Mouse (Mus musculus) ovary, postnatal 36 days (tissue): ENCODE measurements around the gene Mcee.

Experiments used
- DNase-seq: peaks from one replicate; pipeline ENCODE4 v3.0.0; 2022; ENCODE audit warnings: low spot score, mixed read lengths

Gene Mcee

DNA sequence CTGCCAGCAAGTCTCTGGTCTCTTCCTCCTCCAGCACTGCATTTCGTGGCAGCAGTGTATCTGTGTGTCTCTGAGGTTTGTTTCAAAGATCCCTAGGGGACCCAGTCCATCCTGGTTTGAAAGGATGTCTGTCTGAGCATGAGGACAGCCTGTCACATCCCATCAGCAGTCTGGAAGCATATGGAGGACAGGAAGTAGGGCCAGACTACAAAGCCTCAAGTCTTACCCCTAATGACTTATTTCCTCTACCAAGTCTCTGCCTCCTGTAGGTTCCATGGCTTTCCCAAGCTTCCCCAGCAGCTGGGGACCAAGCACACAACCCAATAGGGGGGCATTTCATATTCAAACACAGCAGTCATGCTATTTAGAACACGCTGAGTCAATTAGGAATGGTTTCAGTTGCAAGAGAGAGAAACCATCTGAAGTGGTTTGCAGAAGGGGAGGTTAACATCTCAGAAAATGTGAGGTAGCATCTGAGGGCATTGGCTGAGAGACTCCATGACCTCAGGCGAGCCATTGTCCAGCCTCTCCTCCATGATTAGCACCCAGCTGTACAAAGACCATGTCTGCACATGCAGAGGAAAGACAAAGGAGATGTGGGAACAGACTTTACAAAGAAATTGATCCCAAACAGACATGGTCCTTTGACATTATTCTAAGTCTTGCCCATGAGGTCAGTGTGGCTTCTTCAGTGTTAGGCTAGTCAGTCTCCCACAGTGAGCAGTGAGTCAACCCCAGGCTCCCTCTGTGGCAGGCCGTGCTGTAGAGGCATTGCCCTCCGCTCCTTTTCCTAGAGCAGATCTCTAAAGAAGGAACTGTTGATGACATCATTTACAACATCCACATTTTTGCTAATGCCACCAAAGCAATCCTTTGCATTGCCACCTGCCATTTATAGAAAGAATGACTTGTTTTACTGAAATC lies 47.5 kb downstream of the Mcee start:
- no peak for DNase-seq

DNA sequence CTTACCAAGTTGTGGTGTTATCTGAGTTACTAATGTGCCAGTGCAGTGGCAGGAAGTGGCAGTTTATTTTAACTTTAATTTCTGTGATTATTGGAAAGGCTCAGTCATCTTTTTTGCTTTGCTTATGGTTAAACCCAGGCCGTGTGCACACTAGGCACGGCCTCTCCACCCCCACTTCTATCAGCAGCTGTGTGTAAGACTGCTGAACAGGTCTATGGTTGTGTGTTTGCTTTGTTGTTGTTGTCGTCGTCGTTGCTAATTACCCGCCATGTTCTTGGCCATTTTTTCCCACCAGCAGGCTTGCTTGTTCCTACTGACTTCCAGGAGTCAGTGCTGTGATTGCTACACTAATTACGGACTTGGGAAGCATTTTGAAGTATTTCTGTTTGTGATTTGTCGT lies 48.1 kb downstream of the Mcee start:
- DNase-seq: no peak

DNA sequence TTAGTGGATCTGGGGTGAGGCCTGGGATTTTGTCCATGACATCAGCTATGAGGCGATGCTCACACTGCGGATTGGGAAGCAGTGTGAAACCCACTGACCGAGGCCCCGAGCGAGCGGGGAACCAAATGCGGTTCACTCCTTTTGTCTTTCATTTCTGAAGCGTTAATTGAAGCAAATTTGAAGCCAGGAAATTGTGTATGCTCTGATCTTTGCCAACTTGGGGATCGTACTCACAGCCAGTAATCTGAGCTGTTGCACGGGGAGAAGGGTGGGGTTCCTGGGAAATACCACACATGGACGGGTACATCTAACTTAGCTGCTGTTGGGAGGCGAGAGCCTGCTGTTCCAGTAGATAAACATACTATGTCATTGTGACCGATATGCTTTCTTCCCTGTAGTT lies 58.2 kb downstream of the Mcee start:
- no peak for DNase-seq

DNA sequence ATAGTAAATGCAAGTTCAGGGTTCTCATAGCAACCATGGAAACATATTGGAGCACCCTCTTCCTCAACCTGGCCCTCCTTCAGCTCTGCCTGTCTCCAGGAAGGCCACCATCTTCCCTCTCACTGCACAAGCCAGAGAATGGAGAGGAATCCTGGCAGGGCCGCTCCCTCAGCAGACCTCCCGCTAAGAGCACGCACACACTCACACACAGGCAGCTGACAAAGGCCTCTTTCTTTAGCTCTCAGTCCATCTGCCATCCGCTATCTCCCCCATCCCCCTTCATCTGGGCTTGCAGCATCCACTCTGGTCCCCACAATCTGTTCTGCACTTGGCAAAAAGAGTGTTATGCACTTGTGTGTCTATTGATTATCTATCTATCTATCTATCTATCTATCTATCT lies 59.0 kb downstream of the Mcee start:
- no peak for DNase-seq

DNA sequence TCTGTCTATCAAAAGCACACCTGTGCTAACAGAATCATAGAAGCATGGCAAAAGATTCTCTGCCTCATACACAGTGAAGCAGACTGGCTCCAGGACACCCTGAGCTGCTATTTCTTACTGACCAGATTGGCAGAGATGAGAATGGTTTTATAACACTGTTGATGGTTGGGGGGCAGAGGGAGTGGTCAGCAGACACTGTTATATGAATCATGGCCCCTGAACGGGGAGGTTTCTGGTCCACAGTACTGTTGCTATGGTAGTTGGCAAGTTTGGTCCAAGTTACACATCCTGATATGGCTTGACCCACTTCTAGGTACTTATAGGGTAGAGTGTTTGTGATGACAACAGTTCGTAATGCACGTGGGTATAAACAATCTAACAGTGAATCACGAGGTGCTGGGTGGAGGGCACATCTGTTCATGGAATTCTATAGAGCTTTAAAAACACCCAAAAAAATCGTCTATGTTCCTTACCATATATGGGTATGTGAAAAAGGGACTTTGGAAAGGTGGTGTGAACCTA lies 59.5 kb downstream of the Mcee start:
- no peak for DNase-seq

DNA sequence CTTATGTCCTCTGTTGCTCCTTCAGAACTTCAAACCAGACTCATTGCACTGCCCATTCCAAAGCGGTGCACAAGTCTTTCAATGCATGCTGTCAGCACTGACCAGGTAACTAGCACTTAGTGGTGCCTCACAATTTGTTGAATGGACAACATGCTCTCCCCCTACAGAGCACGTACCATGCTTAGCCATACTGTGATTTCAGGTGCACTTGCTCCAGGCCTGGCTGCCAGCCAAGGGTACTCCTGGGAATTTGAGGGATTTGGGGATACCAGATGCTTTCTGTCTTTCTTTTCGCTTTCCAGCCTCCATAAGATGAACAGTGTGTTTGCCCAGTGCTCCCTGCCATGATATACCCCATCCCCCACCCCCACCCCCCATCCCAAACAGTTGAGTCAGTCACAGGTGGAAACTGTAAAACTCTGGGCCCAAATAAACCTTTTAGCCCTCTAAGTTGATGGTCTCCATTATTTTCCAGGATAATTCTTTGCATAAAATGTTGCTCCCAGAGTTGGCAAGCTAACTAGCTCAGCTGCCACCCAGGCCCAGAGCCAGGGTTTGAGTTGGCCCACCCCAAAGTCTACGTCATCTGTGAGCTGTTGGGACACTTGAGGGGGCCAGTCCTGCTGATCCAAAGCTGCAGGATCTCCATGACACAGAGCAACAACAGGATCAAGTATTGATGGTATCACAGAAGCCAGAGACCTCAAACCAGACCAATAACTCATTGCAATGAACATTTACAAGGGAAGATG lies 60.2 kb downstream of the Mcee start:
- no peak for DNase-seq

DNA sequence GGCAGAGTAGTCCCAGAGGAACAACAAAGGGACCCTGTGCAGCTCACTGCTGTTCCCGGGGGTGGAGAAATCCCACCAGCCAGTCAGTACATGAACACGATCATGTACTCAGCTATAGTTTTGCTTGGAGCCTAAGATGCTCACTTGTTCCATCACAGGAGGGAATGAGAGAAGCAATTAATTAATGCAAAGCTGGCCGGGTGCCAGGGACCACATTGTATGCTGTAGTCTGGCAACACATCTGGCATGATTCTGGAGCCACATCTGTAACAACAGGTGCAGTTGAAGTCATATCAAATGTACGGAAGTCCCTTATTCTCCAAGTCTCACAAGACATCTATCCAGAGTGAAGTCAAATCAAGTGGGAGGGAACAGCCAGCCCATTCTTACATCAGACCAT lies 63.8 kb downstream of the Mcee start:
- no peak for DNase-seq

DNA sequence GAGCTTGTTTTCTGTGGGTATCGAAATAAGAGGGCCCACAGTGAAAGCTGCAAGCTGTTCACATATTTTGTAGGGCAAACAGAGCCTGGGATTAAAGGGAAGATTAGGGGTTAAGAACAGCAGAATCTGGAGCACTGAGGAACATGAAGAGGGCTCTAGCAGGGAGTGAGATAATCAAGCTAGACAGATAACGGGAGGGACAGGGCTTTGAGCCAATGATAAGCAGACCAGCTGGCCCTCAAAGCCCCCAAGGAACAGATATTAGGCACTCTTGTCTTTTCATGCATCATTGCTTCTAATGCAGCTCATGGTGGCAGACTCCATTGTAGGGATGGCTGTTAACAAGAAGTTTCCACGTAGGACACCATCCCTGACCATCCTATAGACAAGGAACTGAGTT lies 64.3 kb downstream of the Mcee start:
- no peak for DNase-seq

DNA sequence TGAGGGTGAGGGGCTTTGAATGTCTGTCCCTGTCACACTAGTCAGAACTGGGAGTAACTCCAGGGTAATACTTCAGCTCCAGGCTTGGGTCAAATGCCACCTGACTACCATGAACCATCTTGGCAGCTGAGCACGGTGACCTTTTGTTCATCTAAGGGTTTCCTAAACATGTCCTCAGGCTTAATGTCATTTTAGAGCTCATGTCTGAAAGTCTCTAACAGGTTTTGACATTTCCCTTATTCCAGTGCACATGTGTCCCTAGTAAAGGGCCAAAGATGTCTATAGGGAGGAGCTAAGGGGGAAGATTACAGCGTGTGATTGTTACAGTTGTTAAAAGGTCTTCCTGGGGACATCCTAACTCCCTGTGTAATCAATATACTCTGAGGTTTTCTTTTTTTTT lies 65.4 kb downstream of the Mcee start:
- DNase-seq: no peak
